Mouse (Mus musculus) hindbrain, embryonic 14.5 days (tissue): ENCODE measurements around the gene Srd5a3. TPM values are rescaled to one million over a fixed set of nuclear protein-coding genes. Genes with fewer than 3 reads are reported as not detected.

Source experiments
- ATAC-seq: fragments of 200-750 bp; cut with Nextera tagmentation; 2 replicates; pipeline ENCODE4 v1.8.0; 2017; ENCODE audit warnings: moderate number of reproducible peaks, mild to moderate bottlenecking, moderate TSS enrichment, moderate library complexity; ENCODE audit not compliant: low FRiP score
- DNase-seq: peaks from one replicate; pipeline ENCODE4 v3.0.0-alpha.2; 2015; ENCODE audit warnings: low spot score
- H3K27ac ChIP-seq: fragments of 300-500 bp; sonication (generic); 2 replicates; pipeline ENCODE4 v1.5.1; 2014; ENCODE audit warnings: mild to moderate bottlenecking, moderate library complexity
- H3K27me3 ChIP-seq: fragments of 300-500 bp; sonication (generic); 2 replicates; pipeline ENCODE4 v1.6.1; 2014; ENCODE audit warnings: mild to moderate bottlenecking, low read length, mixed read lengths; ENCODE audit not compliant: control insufficient read depth, insufficient read depth
- H3K36me3 ChIP-seq: fragments of 300-500 bp; sonication (generic); replicated peaks from 2 replicates; pipeline ENCODE4 v1.6.1; 2014; ENCODE audit not compliant: control insufficient read depth, insufficient read depth
- H3K4me1 ChIP-seq: fragments of 300-500 bp; sonication (generic); replicated peaks from 2 replicates; pipeline ENCODE4 v1.6.1; 2014; ENCODE audit warnings: antibody characterized with exemption, low read length, mixed read lengths; ENCODE audit not compliant: control insufficient read depth, insufficient read depth
- H3K4me2 ChIP-seq: fragments of 300-500 bp; sonication (generic); replicated peaks from 2 replicates; pipeline ENCODE4 v1.6.1; 2014; ENCODE audit warnings: mild to moderate bottlenecking, moderate library complexity
- H3K4me3 ChIP-seq: fragments of 300-500 bp; sonication (generic); replicated peaks from 2 replicates; pipeline ENCODE4 v1.5.1; 2014; ENCODE audit warnings: mild to moderate bottlenecking, low read length
- H3K9ac ChIP-seq: fragments of 300-500 bp; sonication (generic); 2 replicates; pipeline ENCODE4 v1.6.1; 2014
- H3K9me3 ChIP-seq: fragments of 300-500 bp; sonication (generic); 2 replicates; pipeline ENCODE4 v1.6.1; 2016; ENCODE audit warnings: low read length; ENCODE audit not compliant: control insufficient read depth
- WGBS: fragments of 180-500 bp; shearing (Covaris S2); extraction: QIAGEN DNeasy Blood & Tissue Kit; methylation state at CpG from one replicate; pipeline ENCODE4 v1.1.7; 2014; 5-methylcytosine and 5-hydroxymethylcytosine counted together
- polyA plus RNA-seq: library from polyadenylated mRNA; unstranded; fragments of >200 nt; fragmentation: Nextera tagmentation; extraction: Ambion mirVana; gene quantifications from 2 replicates; pipeline ENCODE4 v1.2.1, GENCODE M21; 2014

Gene Srd5a3
- polyA plus RNA-seq, 1 experiment from 2014 or later: 16.3 TPM

DNA sequence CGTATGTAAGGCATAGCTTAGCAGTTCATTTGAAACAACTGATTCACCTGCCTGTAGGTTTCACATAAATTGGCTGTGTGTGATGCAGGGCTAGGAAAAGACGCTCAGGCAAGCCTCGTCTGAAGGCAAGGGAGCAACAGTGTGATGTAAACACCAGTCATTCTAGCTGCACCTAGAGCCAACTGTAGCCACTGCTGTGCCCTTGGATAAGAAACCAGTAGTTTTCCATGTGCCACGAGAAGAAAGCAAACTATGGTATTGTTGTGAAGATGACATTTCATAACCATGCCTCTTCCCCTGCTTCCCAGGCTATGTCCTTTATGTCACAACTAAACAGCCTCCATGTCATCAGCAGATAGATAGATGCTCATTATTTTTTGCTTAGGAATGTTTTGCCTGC lies 3.3 kb downstream of the Srd5a3 start:
- Histone ChIP-seq H3K27ac (no peak overlapping the region), H3K9ac (no peak overlapping the region), H3K4me3 (no peak overlapping the region), H3K4me1 (peaks cover 12% of the 10 kb centered on the region), H3K9me3 (no peaks in the 10 kb centered on the region), H3K36me3 (no peaks in the 10 kb centered on the region), H3K4me2 (no peak overlapping the region), H3K27me3 (no peaks in the 10 kb centered on the region)
- DNase-seq (no peak), ATAC-seq (no peak)
- WGBS: 86% methylated on average over 4 of the region's 4 CpGs

- ATAC-seq (no peak), DNase-seq (no peak)
- Histone ChIP-seq H3K9me3 (no peaks in the 10 kb centered on the region), H3K4me1 (0 out of 2 replicates have a peak, but pooled peaks cover 2% of the 10 kb centered on the region), H3K9ac (no peak overlapping the region), H3K27ac (no peak overlapping the region), H3K36me3 (peaks cover 14% of the 10 kb centered on the region), H3K4me2 (no peak overlapping the region), H3K27me3 (no peaks in the 10 kb centered on the region), H3K4me3 (no peak overlapping the region)
- WGBS: 100% methylated on average over 1 of the region's 1 CpGs
These were observed 6.3 kb downstream of the Srd5a3 start for GRCm38 (mm10) chr5:76146401-76146800.

- no peak for ATAC-seq
- no peak overlapping the region for H3K4me3 ChIP-seq
- WGBS: 95% methylated on average over 6 of the region's 6 CpGs
These were observed 9.4 kb downstream of the Srd5a3 start for GRCm38 (mm10) chr5:76149436-76149835.

DNA sequence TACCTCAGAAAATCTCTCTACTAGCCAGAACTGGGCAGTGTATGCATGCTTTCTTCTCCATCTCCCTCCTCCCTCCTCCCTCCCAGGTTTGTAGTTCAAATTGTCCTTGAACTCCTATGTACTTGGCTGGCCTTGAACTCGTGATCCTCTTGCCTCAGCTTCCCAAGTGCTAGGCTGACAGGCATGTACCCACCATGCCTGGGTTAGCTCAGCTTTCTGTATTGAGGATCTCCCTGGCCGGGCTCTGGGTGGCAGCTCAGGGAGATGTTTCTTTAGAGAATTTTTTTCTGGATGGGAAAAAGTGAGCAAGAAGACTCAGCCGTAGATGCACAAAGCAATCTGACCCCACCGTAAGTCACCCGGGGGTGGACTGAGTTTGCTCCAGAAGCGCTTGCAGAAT lies 12.9 kb downstream of the Srd5a3 start:
- Histone ChIP-seq H3K4me2 (no peak overlapping the region), H3K27ac (no peak overlapping the region), H3K9me3 (no peaks in the 10 kb centered on the region), H3K4me1 (no peaks in the 10 kb centered on the region), H3K9ac (no peak overlapping the region), H3K36me3 (peaks cover 28% of the 10 kb centered on the region), H3K27me3 (no peaks in the 10 kb centered on the region), H3K4me3 (no peak overlapping the region)
- WGBS: 91% methylated on average over 6 of the region's 6 CpGs
- DNase-seq (no peak), ATAC-seq (no peak)

More at GRCm38 (mm10) chr5:76149436-76149835, 9.4 kb downstream of the Srd5a3 start:
- Histone ChIP-seq H3K4me2 (no peak overlapping the region), H3K4me1 (no peaks in the 10 kb centered on the region), H3K36me3 (peaks cover 14% of the 10 kb centered on the region), H3K27ac (no peak overlapping the region), H3K9ac (no peak overlapping the region), H3K9me3 (no peaks in the 10 kb centered on the region), H3K27me3 (no peaks in the 10 kb centered on the region)
- no peak for DNase-seq

DNA sequence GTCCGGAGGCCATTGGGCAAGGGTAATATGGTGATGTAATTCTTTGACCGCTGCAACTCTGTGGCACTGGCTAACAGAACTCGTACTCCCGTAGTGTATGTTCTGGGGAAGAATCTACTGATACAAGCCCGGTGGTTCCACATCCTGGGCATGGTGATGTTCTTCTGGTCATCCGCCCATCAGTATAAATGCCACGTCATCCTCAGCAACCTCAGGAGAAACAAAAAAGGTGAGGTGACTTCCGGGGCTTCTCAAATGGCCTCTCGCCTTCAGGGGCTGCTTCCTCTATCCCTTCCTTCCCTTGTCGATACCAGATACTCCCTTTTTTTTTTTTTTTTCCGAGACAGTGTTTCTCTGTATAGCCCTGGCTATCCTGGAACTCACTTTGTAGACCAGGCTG lies 13.4 kb downstream of the Srd5a3 start:
- Histone ChIP-seq H3K9ac (no peak overlapping the region), H3K27ac (no peak overlapping the region), H3K4me3 (no peak overlapping the region), H3K27me3 (no peaks in the 10 kb centered on the region), H3K4me2 (no peak overlapping the region), H3K4me1 (no peaks in the 10 kb centered on the region), H3K9me3 (no peaks in the 10 kb centered on the region), H3K36me3 (peaks cover 28% of the 10 kb centered on the region)
- no peak for ATAC-seq
- DNase-seq: no peak
- 95% methylated on average over 11 of the region's 11 CpGs for WGBS

DNA sequence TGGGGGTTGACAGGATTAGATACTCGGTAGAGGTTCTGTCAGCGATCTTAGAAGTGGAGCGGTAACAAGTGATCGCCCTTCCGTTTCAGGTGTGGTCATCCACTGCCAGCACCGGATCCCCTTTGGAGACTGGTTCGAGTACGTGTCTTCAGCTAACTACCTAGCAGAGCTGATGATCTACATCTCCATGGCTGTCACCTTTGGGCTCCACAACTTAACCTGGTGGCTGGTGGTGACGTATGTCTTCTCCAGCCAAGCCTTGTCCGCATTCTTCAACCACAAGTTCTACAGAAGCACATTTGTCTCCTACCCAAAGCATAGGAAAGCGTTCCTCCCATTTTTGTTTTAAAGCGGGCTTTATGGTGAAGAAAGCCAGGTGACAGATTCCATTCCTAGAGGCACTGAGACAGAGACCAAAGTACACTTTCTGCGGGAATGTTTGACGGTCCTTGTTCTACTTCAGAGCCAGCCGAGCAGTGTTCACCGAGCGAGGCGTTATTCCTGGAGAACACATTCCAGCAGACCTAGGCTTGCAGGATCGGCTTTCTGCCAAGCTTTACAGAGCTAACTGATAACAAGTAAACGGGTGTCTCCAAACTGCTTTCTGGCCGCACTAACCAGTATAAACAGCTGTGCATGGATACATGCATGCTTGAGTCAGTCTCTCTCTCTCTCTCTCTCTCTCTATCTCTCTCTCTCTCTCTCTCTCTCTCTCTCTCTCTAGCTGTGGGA lies 14.5 kb downstream of the Srd5a3 start:
- peaks cover 28% of the 10 kb centered on the region for H3K36me3 ChIP-seq
- WGBS: 95% methylated on average over 21 of the region's 21 CpGs

GRCm38 (mm10) chr5:76159555-76159954 lies 19.5 kb downstream of the Srd5a3 start:
- no peak for ATAC-seq
- WGBS: 90% methylated on average over 6 of the region's 6 CpGs
- Histone ChIP-seq H3K4me3 (no peak overlapping the region), H3K4me2 (no peak overlapping the region), H3K27me3 (no peaks in the 10 kb centered on the region), H3K9me3 (no peaks in the 10 kb centered on the region), H3K36me3 (peaks cover 13% of the 10 kb centered on the region; the same call in 1 of the 2 replicates), H3K4me1 (no peaks in the 10 kb centered on the region), H3K9ac (no peak overlapping the region), H3K27ac (no peak overlapping the region)
- no peak for DNase-seq

More for the DNA sequence above, 14.5 kb downstream of the Srd5a3 start:
- no peaks in the 10 kb centered on the region for H3K27me3 ChIP-seq
- H3K27ac ChIP-seq: no peak overlapping the region
- H3K4me2 ChIP-seq: no peak overlapping the region
- no peak overlapping the region for H3K4me3 ChIP-seq
- DNase-seq (no peak), ATAC-seq (no peak)
- H3K4me1 ChIP-seq: no peaks in the 10 kb centered on the region
- no peaks in the 10 kb centered on the region for H3K9me3 ChIP-seq
- H3K9ac ChIP-seq: no peak overlapping the region

GRCm38 (mm10) chr5:76160086-76160485 lies 20.0 kb downstream of the Srd5a3 start:
- Histone ChIP-seq H3K27me3 (no peaks in the 10 kb centered on the region), H3K4me2 (no peak overlapping the region), H3K4me3 (no peak overlapping the region), H3K27ac (no peak overlapping the region), H3K4me1 (no peaks in the 10 kb centered on the region), H3K9ac (no peak overlapping the region), H3K9me3 (no peaks in the 10 kb centered on the region), H3K36me3 (0 out of 2 replicates have a peak, but pooled peaks cover 8% of the 10 kb centered on the region)
- DNase-seq (no peak), ATAC-seq (no peak)
- WGBS: 78% methylated on average over 3 of the region's 3 CpGs

DNA sequence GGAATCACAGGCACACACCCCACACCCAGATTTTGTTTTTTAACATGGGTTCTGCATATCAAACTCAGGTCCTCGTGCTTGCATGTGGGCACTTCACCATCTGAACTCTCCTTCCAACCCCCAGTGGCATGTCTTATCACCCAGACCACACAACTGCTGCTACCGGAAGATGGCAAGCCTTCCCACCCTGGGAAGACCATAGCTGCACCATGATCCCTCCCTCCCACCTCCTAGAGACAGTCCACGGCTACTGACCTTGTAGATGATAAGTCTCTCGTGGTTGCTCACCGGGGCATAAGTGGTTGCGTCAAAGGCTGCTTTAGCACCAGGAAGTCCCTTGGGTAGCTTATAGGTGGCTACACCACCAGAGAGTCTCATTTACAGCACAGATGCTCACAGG lies 21.4 kb downstream of the Srd5a3 start:
- H3K4me3 ChIP-seq: no peak overlapping the region
- no peaks in the 10 kb centered on the region for H3K9me3 ChIP-seq
- no peak for DNase-seq
- H3K27me3 ChIP-seq: no peaks in the 10 kb centered on the region
- no peak overlapping the region for H3K27ac ChIP-seq
- H3K36me3 ChIP-seq: no peaks in the 10 kb centered on the region
- H3K4me1 ChIP-seq: no peaks in the 10 kb centered on the region
- no peak overlapping the region for H3K9ac ChIP-seq
- ATAC-seq: no peak
- 92% methylated on average over 6 of the region's 6 CpGs for WGBS
- H3K4me2 ChIP-seq: no peak overlapping the region

- H3K9ac ChIP-seq: no peak overlapping the region
- ATAC-seq (no peak), DNase-seq (no peak)
- no peaks in the 10 kb centered on the region for H3K36me3 ChIP-seq
- H3K27me3 ChIP-seq: no peaks in the 10 kb centered on the region
- H3K4me2 ChIP-seq: no peak overlapping the region
- H3K4me1 ChIP-seq: no peaks in the 10 kb centered on the region
- H3K27ac ChIP-seq: no peak overlapping the region
- no peaks in the 10 kb centered on the region for H3K9me3 ChIP-seq
- H3K4me3 ChIP-seq: no peak overlapping the region
- WGBS: 87% methylated on average over 5 of the region's 5 CpGs
These were observed 22.9 kb downstream of the Srd5a3 start for GRCm38 (mm10) chr5:76162926-76163325.
